Mouse (Mus musculus): ENCODE data around the gene Scnn1a. TPM values are rescaled to one million over a fixed set of nuclear protein-coding genes. Genes with fewer than 3 reads are reported as not detected.

Gene Scnn1a
- total RNA-seq, 2 experiments from 2014 or later: 1.7 to 4.5 TPM

- no peak for DNase-seq (ENCODE audit: low spot score in 2 of 2)
These were observed 13.4 kb upstream of the Scnn1a start for GRCm38 (mm10) chr6:125307091-125307490.

GRCm38 (mm10) chr6:125308921-125309320 lies 11.5 kb upstream of the Scnn1a start:
- DNase-seq (ENCODE audit: low spot score in 2 of 2): no peak

- no peak for DNase-seq (ENCODE audit: low spot score in 2 of 2)
These were observed 11.1 kb upstream of the Scnn1a start for GRCm38 (mm10) chr6:125309406-125309805.

GRCm38 (mm10) chr6:125312171-125312570 lies 8.3 kb upstream of the Scnn1a start:
- DNase-seq (ENCODE audit: low spot score in 2 of 2): no peak

- no peak for DNase-seq (ENCODE audit: low spot score in 2 of 2)
These were observed 7.7 kb upstream of the Scnn1a start for GRCm38 (mm10) chr6:125312581-125313355.

GRCm38 (mm10) chr6:125313546-125314230 lies 6.8 kb upstream of the Scnn1a start, which contains the start of gene Ltbr:
Gene Ltbr, minus strand, starts transcription at chr6:125313885.
- peak; percentile 80 to 84 for DNase-seq (ENCODE audit: low spot score in 2 of 2)

GRCm38 (mm10) chr6:125314231-125314563 lies 6.3 kb upstream of the Scnn1a start:
- no peak for DNase-seq (ENCODE audit: low spot score in 2 of 2)

- DNase-seq (ENCODE audit: low spot score in 2 of 2): no peak
These were observed 5.7 kb upstream of the Scnn1a start for GRCm38 (mm10) chr6:125314746-125315145.

- no peak for DNase-seq (ENCODE audit: low spot score in 2 of 2)
These were observed 3.4 kb upstream of the Scnn1a start for GRCm38 (mm10) chr6:125317077-125317476.

- DNase-seq (ENCODE audit: low spot score in 2 of 2): no peak
These were observed 1.2 kb upstream of the Scnn1a start for GRCm38 (mm10) chr6:125318981-125319918.

GRCm38 (mm10) chr6:125319919-125320296 lies 551 bp upstream of the Scnn1a start:
- DNase-seq (ENCODE audit: low spot score in 2 of 2): no peak

GRCm38 (mm10) chr6:125321114-125321855 lies 826 bp downstream of the Scnn1a start:
- no peak for DNase-seq (ENCODE audit: low spot score in 2 of 2)

- no peak for DNase-seq (ENCODE audit: low spot score in 2 of 2)
These were observed 2.3 kb downstream of the Scnn1a start for GRCm38 (mm10) chr6:125322794-125323193.

- DNase-seq (ENCODE audit: low spot score in 2 of 2): no peak
These were observed 3.1 kb downstream of the Scnn1a start for GRCm38 (mm10) chr6:125323547-125323946.

- no peak for DNase-seq (ENCODE audit: low spot score in 2 of 2)
These were observed 4.9 kb downstream of the Scnn1a start for GRCm38 (mm10) chr6:125325337-125325736.

- DNase-seq (ENCODE audit: low spot score in 2 of 2): no peak
These were observed 7.8 kb downstream of the Scnn1a start for GRCm38 (mm10) chr6:125328243-125328642.

- peak; percentile 71 to 89 for DNase-seq (ENCODE audit: low spot score in 2 of 2)
These were observed 10.3 kb downstream of the Scnn1a start for GRCm38 (mm10) chr6:125330626-125331326.

- DNase-seq (ENCODE audit: low spot score in 2 of 2): no peak
These were observed 12.8 kb downstream of the Scnn1a start for GRCm38 (mm10) chr6:125333112-125333899.

GRCm38 (mm10) chr6:125334356-125334755 lies 13.9 kb downstream of the Scnn1a start:
- no peak for DNase-seq (ENCODE audit: low spot score in 2 of 2)
